Mouse (Mus musculus) kidney, postnatal 36 days (tissue): ENCODE measurements around the gene Tspan11.

Experiments used
- DNase-seq, 2 experiments: peaks; one replicate each; pipeline ENCODE4 v3.0.0; 2021 to 2022; ENCODE audit warnings: mixed read lengths in 2 of 2

Tspan11 gene

DNA sequence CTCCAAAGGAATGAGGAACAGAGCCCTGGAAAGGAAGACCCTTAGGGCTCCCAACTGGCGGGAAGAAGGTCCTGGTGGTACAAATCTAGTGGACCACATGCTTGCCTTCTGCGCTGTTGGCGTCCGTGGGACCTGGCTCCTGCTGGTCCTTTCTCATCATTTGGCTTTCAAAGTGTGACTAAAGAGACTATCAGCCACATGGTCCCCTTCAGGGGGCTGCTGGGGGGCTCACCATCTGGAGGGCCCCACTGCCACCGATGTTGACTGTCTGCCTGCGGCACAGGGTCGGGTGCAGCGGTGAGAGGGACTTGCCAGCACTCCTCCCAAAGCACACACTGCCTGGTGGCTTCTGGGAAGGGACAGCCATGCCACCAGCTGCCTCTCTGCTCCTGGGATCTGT is 105.6 kb downstream of the Tspan11 start:
- no peak for DNase-seq

DNA sequence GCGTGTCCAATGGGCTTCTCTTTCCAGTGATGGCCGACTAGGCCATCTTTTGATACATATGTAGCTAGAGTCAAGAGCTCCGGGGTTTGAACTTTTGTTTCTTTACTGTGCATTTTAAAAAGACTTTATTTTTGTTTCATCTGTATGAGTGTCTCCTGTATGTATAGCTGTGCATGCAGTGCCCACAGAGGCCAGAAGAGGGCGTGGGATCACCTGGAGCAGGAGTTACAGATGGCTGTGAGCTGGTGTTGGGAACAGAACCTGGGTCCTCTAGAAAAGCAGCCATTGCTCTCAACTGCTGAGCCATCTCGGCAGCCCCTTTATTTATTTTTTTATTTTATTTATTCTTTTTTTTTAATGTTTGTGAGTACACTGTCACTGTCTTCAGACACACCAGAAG is 109.5 kb downstream of the Tspan11 start:
- no peak for DNase-seq

DNA sequence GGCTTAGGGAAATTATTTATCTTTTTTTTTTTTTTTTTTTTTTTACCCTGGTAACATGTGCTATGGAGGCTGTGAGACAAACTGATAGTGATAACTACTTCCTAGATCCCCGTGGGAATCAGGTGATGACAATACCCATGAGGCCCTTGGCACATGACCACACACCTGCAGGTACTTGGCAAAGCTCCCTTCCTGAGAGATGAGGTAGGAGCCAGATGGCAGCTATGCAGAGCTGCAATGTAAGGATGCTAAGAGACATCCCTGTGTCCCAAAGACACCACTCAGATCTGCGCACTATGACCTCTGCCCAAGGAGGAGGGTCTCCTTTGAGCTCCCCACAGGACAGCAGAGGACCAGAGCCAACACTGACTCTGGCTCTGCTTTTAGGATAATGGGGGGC is 111.7 kb downstream of the Tspan11 start:
- DNase-seq: no peak

DNA sequence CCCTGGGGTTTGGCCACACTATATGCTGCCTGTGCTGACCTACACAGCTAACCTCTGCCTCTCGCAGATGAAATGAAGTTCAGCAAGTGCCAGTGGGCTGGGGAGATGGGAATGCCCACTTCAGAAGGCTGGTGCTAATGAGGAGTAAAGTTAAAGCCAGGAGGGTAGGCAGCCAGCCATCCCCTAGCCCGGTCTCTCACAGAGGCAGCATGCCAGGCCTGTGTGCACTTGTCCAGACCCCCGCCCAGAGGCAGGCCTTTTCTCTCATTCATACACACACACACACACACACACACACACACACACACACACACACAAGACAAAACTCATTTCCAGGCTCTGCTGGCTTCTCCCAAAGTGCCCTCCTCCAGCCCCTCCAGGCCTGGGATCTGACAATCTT is 113.4 kb downstream of the Tspan11 start:
- no peak for DNase-seq

DNA sequence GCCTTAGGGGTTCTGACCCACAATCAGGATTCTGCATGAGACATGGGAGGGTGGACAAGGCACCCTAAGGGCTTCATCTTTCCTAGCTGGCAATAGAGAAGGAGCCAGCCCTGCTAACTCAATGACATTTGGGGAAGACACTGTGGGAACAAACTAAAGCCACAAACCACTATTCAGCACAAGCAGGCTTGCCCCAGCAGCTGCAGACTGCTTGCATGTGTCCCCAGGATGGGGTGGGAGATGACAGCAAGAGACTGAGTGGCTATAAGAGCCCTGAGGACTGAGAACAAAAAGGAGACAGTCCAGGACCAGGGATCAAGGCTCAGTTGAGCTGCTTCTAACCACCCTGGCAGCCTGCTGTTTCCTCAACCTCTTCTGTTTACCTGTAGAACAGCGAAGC is 114.2 kb downstream of the Tspan11 start:
- DNase-seq: no peak

DNA sequence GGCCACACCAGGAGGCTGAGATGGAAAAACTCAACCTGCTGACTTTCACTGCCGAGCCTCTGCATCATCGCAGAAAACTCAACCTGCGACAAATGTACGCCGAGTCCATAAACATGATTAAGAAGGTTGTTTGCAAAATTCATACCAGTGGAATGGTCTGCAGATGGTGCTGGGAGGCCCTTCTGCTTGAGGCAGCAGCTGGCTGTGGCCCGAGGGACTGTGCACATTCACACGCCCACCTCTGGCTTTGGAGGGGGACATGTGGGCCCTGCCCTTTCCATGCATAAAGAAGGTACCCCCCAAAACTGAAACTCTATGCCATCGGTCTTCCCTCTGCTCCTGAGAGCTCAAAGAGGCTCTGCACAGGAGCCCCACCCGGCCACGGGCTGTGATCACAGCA is 114.7 kb downstream of the Tspan11 start:
- no peak for DNase-seq

DNA sequence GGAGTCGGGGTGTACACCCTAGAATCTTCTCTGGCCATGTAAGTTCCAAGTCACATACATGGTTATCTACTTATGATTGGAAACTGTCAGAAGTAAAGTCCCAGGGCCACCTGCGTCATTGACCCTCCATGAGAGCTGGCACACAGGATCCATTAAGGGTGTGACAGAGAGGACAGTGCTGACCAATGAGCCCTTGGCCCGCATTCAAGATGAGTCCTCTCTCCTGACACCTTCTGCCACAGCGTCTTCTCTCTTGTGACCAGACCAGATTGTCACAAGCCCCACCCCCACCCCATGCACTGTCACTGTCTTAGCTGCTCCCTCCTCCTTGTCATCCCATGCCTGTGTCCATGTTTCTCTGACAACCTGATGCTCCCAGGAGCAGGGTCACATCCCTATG is 115.3 kb downstream of the Tspan11 start:
- DNase-seq: no peak

DNA sequence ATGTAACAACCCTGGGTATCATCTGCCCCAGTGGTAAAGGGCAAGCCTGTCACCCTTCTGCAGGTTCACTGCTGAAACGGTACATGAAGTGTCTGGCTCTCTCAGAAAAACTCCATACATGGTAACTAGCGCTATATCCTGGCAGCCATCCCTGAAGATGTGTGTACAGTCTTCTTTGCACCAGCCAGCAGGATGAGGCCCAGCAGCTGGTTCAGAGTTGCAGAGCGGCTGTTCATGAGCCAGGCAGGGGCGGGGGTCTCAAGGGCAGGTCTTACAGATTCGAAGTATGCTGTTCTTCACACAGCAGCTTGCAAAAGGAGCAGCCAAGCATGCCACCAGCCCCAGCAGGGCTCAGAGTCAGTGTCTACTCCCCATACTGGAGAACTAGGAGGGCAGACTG is 116.2 kb downstream of the Tspan11 start:
- no peak for DNase-seq
